Mouse (Mus musculus): ENCODE data around the gene Men1.
"Not testable (repeated sequence)": the region's sequence is repeated elsewhere in the genome, so short reads cannot be mapped to it uniquely, and the experiment has no call there.

Gene Men1

GRCm38 (mm10) chr19:6305517-6306115 lies 29.2 kb upstream of the Men1 start:
- DNase-seq, result no peak

DNA sequence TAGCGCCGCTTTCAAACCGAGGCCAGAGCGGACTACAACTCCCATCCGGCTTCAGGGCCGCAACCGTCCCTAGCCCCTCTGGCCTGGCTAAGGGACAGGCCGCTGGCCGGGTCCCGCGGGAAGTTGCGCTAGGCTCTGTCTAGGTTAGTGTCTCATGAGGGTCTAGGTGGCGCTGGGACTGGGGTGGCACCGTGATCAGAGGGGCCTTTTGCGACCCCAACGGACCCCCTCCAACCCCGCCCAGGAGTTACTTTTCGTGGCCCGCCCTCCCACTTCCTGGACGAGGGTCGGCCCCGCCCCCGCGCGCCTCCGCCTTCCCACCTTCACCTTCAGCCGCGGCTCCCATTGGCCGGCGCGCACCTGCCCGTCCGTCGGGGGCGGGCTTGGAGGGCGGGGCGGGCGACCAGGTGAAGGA lies 28.6 kb upstream of the Men1 start, which contains the start of gene Cdc42bpg:
Gene Cdc42bpg, plus strand, starts transcription at position 320 of the 415 bp plus-strand sequence.
- peak; percentile 92 to 95 for DNase-seq

- peak; percentile 92 for DNase-seq
Observed at GRCm38 (mm10) chr19:6306586-6306985, 28.2 kb upstream of the Men1 start.

GRCm38 (mm10) chr19:6307733-6308531 lies 26.8 kb upstream of the Men1 start:
- peak; percentile 65 to 85 for DNase-seq

DNA sequence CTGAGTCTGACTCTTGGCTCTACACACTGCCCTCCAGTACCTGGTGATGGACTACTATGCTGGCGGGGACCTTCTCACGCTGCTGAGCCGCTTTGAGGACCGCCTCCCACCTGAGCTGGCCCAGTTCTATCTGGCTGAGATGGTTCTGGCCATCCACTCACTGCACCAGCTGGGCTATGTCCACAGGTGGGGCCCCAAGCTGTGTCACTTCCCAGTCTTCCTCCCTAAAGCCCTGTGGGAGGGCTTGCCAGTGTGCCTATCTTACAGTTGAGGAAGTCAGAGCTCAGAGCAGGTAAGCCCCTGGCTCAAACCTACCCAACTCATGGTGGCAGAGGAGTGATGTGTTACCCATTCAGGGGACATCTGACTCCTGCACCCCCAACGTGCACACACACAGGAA lies 24.6 kb upstream of the Men1 start:
- DNase-seq, result no peak

GRCm38 (mm10) chr19:6311783-6312182 lies 23.0 kb upstream of the Men1 start:
- DNase-seq, result not testable (repeated sequence)

GRCm38 (mm10) chr19:6313796-6314195 lies 21.0 kb upstream of the Men1 start:
- DNase-seq, result no peak

GRCm38 (mm10) chr19:6314513-6314912 lies 20.3 kb upstream of the Men1 start:
- DNase-seq, result peak; percentile 62 to 90

DNA sequence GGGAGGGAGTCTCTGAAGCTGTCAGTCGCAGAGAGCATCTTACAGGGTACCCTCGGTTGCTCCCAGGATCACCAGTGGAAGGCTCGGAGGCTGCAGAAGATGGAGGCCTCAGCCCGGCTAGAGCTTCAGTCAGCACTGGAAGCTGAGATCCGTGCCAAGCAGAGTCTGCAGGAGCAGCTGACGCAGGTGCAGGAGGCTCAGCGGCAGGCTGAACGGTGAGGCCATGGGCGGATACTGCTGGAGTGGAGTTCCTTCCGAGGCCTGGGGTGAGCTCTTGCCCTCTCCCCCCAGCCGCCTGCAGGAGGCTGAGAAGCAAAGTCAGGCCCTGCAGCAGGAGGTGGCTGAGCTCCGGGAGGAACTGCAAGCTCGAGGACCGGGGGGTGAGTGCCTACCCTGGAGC lies 19.2 kb upstream of the Men1 start:
- DNase-seq, result no peak

GRCm38 (mm10) chr19:6318145-6318544 lies 16.6 kb upstream of the Men1 start:
- no peak for DNase-seq

DNA sequence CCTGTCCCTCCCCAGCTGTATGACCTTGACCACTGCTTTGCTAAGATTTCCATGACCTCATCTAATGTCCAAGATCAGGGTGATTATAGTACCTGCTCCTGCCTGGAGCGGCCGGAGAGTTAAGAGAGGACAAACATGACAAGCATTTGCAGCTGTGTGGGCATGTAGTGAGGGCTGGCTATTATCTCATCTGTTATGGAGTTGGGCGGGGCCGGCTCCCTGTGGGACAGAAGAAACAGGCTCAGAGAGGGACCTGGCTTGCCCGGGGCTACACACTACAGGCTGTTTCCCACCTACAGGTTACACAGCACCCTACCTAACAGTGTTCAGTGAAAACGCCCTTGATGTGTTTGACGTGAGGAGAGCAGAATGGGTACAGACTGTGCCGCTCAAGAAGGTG lies 13.4 kb upstream of the Men1 start:
- DNase-seq, result no peak

GRCm38 (mm10) chr19:6321786-6322621 lies 12.8 kb upstream of the Men1 start:
- peak; percentile 63 to 89 for DNase-seq

- DNase-seq, result no peak
Observed at GRCm38 (mm10) chr19:6324751-6325150, 10.0 kb upstream of the Men1 start.

- DNase-seq, result no peak
Observed at GRCm38 (mm10) chr19:6331178-6331577, 3.6 kb upstream of the Men1 start.

DNA sequence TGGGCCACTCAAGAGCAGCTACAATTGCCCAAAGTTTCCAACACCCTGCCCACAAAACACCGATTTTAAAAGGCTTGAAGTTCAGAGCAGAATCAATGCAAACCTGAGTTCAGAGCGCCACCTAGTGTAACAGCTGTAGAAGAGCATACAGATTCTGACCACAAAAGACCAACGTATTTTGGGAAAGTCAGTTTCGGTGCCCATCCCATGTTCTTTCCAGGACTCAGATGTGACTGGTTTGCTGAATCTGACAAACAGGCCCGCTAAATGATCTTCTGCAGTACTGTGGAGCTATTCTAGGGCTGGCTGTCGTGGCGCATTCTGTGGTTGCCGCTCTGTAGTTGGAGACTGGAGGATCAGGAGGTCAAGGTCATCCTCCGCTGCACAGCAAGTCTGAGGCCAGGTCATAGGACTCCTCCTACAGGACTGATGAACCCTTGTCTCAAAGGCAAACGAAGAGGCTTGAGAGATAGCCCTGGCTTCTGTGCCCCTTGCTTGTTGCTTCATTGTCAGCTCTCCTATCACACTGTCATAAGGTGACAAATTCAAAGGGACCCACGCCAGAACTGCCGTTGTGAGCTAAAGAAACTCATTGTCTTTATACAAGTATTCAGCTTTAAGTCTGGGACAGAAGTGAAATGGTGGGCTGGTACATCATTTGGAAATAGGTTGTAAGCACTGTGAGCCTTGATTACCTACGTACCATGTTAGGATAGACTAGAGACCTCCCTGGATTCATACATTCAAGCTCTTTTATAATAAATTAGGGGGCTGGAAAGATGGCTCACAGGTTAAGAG lies 2.9 kb upstream of the Men1 start:
- peak in 1 of 2 experiments; percentile 79 for DNase-seq

DNA sequence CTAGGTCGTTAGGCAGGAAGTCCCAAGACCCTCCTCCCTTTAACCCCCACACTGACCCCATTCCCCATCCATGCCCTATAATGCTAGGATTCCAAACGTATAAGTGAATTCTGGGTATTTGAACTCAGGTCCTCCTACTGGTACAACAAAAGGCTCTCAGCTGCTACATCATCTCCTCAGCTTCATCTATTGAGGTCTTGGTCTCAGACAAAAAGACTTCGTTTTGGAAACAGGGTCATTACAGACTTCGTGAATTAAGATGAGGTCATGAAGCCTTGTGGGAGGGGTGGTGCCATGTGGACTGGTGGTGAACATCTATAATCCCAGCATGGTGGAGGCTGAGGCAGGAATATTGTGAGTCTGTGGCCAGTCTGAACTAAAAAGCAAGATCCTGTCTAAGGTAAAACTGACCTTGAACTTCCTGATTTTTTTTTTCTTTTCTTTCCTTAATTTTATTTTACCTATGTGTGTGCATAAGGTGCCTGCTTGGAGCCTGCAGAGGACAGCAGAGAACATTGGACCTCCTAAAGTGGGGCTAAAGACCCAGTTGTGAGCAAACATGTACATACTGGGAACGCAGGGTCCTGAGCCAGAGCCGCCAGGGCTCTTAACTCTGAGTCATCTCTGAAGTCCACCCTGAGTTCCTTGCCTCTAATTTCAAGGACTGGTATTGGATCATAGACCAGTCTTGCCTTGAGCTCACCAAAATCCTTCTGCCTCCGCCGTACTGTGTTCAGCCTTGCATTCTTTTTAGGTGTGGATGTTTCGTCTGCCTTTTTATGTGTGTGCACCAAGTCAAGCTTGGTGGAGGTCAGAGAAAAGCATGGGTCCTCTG lies 801 bp upstream of the Men1 start:
- DNase-seq, result no peak

GRCm38 (mm10) chr19:6335458-6335827 lies 664 bp downstream of the Men1 start:
- DNase-seq, result peak; percentile 33 to 45

GRCm38 (mm10) chr19:6336920-6337319 lies 2.1 kb downstream of the Men1 start:
- DNase-seq, result no peak

- DNase-seq, result no peak
Observed at GRCm38 (mm10) chr19:6338171-6338570, 3.4 kb downstream of the Men1 start.

DNA sequence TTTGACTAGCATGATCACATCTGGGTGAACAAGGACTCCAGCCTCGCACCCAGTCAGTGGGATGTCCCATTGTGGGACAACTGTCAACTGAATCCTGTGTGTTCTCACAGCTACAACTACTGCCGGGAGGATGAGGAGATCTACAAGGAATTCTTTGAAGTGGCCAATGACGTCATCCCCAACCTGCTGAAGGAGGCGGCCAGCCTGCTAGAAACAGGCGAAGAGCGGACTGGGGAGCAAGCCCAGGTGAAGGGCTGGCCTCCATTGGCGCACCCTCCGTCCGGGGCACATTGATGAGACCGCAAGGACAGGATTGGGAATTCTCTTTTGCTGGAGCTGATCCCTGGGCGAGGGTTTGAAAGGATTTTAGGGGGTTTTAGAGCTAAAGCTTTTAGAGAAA lies 3.9 kb downstream of the Men1 start:
- DNase-seq, result no peak

GRCm38 (mm10) chr19:6339191-6339590 lies 4.4 kb downstream of the Men1 start:
- DNase-seq, result no peak
